Comparison of ENCODE assay signal across 9 mouse cellular contexts in genomic region chr8:45658458-45659325, GRCm38 (mm10).
DNase-seq lines count a peak whose midpoint lies in the region; ATAC-seq and TF ChIP-seq lines count a peak whose summit lies in the region.
"Had no signal": no experiment of that assay in that cellular context is flagged by ENCODE, and none has a peak within 500 bp of the region (broad histone marks: within the 10 kb centered on the region; RNA-seq: fewer than 3 reads in every experiment).

No protein-coding gene starts in this region.

- no peaks in the 10 kb centered on the region for H3K79me2 ChIP-seq in myocyte (ENCODE audit: control insufficient read depth, insufficient read depth)

- TF ChIP-seq POLR2A in myocyte (IDR thresholded peaks at IDR 0.05; ENCODE audit: insufficient read length, low read depth) = no peak

- H3K4me2 ChIP-seq in embryonic facial prominence, embryonic 15.5 days (replicated peaks) = peak overlapping the region; percentile 6
- peak overlapping the region; percentile 35 for H3K4me2 ChIP-seq in kidney, postnatal 0 days (ENCODE audit: low read length)
- peak overlapping the region; percentile 62 for H3K4me2 ChIP-seq in myocyte (ENCODE audit: low read depth)

- H3K36me3 ChIP-seq in embryonic facial prominence, embryonic 15.5 days = no peaks in the 10 kb centered on the region
- H3K36me3 ChIP-seq in kidney, postnatal 0 days (ENCODE audit: insufficient read depth, low read length) = no peaks in the 10 kb centered on the region
- no peaks in the 10 kb centered on the region for H3K36me3 ChIP-seq in myocyte (ENCODE audit: control insufficient read depth, insufficient read depth)
- H3K36me3 ChIP-seq: G1E had no signal

- H3K9me3 ChIP-seq in embryonic facial prominence, embryonic 15.5 days (replicated peaks) = no peaks in the 10 kb centered on the region
- no peaks in the 10 kb centered on the region for H3K9me3 ChIP-seq in kidney, postnatal 0 days (replicated peaks; ENCODE audit: low read length)
- H3K9me3 ChIP-seq: G1E had no signal

- no peaks in the 10 kb centered on the region for H3K4me1 ChIP-seq in embryonic facial prominence, embryonic 15.5 days
- peaks cover 10% of the 10 kb centered on the region for H3K4me1 ChIP-seq in kidney, postnatal 0 days (replicated peaks; ENCODE audit: insufficient read depth, low read length)

- H3ac ChIP-seq in myocyte (ENCODE audit: control insufficient read depth, insufficient read length) = peak overlapping the region; percentile 47

- peak overlapping the region; percentile 59; the same call in 1 of the 2 replicates for H3K27ac ChIP-seq in embryonic facial prominence, embryonic 15.5 days (replicated peaks)
- peak overlapping the region; percentile 37; the same call in 1 of the 2 replicates for H3K27ac ChIP-seq in kidney, postnatal 0 days

- TF ChIP-seq CTCF in kidney, postnatal 0 days (IDR thresholded peaks at IDR 0.05; ENCODE audit: low read depth) = no peak

- ATAC-seq in embryonic facial prominence, embryonic 15.5 days (ENCODE audit: insufficient number of reproducible peaks, low FRiP score, low TSS enrichment, low read depth) = no peak
- no peak for ATAC-seq in kidney, postnatal 0 days (replicated peaks; ENCODE audit: low FRiP score, low read depth)

- no peak overlapping the region for H3K9ac ChIP-seq in embryonic facial prominence, embryonic 15.5 days
- no peak overlapping the region for H3K9ac ChIP-seq in kidney, postnatal 0 days (ENCODE audit: low read depth, low read length)

- 25% methylated on average over 18 of the region's 18 CpGs for WGBS in embryonic facial prominence, embryonic 15.5 days
- WGBS in kidney, postnatal 0 days = 27% methylated on average over 18 of the region's 18 CpGs

- DNase-seq in kidney, adult 18-20 months = peak; percentile 17
- no peak for DNase-seq in kidney, adult 8-10 months
- DNase-seq in kidney, postnatal 0 days (ENCODE audit: low spot score) = peak; percentile 43
- DNase-seq in thymus, postnatal 36 days = no peak
- no peak for DNase-seq in retina, postnatal 1 day
- DNase-seq in spleen, adult 18-20 months = no peak

- H3K4me3 ChIP-seq in embryonic facial prominence, embryonic 15.5 days (replicated peaks) = peak overlapping the region; percentile 24
- peak overlapping the region; percentile 13; the same call in 1 of the 2 replicates for H3K4me3 ChIP-seq in kidney, postnatal 0 days (replicated peaks; ENCODE audit: low read depth, low read length)
- H3K4me3 ChIP-seq in myocyte = peak overlapping the region; percentile 28

- no peaks in the 10 kb centered on the region for H3K27me3 ChIP-seq in embryonic facial prominence, embryonic 15.5 days
- H3K27me3 ChIP-seq in kidney, postnatal 0 days (ENCODE audit: insufficient read depth, low read length) = no peaks in the 10 kb centered on the region
- no peaks in the 10 kb centered on the region for H3K27me3 ChIP-seq in myocyte (ENCODE audit: control insufficient read depth, insufficient read depth, insufficient read length)

TF ChIP-seq in myocyte, 11 proteins besides CTCF, POLR2A, EP300 and RAD21:
- peak in 2 of 3 experiments; percentile 13 to 79 for TF ChIP-seq MYOD1 (IDR thresholded peaks at IDR 0.05; ENCODE audit: control insufficient read depth in 1 of 3, insufficient read length in 2 of 3, low read depth in 2 of 3)
- no peak for TF ChIP-seq SRF (IDR thresholded peaks at IDR 0.05; ENCODE audit: control insufficient read depth, insufficient read length, low read depth)
- peak in 2 of 3 experiments; percentile 86 to 88 for TF ChIP-seq MYOG (IDR thresholded peaks at IDR 0.05; ENCODE audit: control insufficient read depth in 1 of 3, insufficient read depth in 1 of 3, insufficient read length in 2 of 3, low read depth in 2 of 3)

Comparison
In these comparisons a context has a peak if more than half of its experiments do, and no peak if none do; other contexts are left out.
1. DNase-seq: peak in kidney, adult 18-20 months (single experiment) and kidney, postnatal 0 days (single experiment); none in kidney, adult 8-10 months (0 of 2), thymus, postnatal 36 days (0 of 2), retina, postnatal 1 day (single experiment) and spleen, adult 18-20 months (0 of 2).
2. H3K4me2 ChIP-seq: peak in every context shown above with its lines; median percentile 62 in myocyte; 35 in kidney, postnatal 0 days; 6 in embryonic facial prominence, embryonic 15.5 days.
3. Peak in every context shown above with its lines, with median percentiles within 50 percentile points of each other: H3K4me3 ChIP-seq.